Mouse (Mus musculus): ENCODE data around the gene Spop.

GRCm38 (mm10) chr11:95394112-95394511 is 19.8 kb upstream of the Spop start:
- no peak for TF ChIP-seq TAL1 (conservative IDR thresholded peaks at IDR 0.05; ENCODE audit: low read depth, low read length)
- TF ChIP-seq CTCF (IDR thresholded peaks at IDR 0.05; ENCODE audit: low read depth, low read length) = no peak
- no peak for TF ChIP-seq GATA1 (IDR thresholded peaks at IDR 0.05; ENCODE audit: borderline replicate concordance, low read length)
- TF ChIP-seq POLR2AphosphoS5 (IDR thresholded peaks at IDR 0.05; ENCODE audit: insufficient replicate concordance, low read depth, low read length) = no peak

All from G1E (cell line).